Mouse (Mus musculus): ENCODE data around the gene Mgat5. TPM values are rescaled to one million over a fixed set of nuclear protein-coding genes. Genes with fewer than 3 reads are reported as not detected.

Gene Mgat5
- polyA plus RNA-seq, 1 experiment = under 0.01 TPM

- Histone ChIP-seq H3K9me3 (ENCODE audit: control insufficient read depth, low read length) (no peaks in the 10 kb centered on the region), H3K27me3 (ENCODE audit: control insufficient read depth) (no peaks in the 10 kb centered on the region), H3K4me1 (ENCODE audit: control insufficient read depth) (no peaks in the 10 kb centered on the region; the same call in 1 of the 2 replicates), H3K4me3 (replicated peaks) (no peak overlapping the region), H3K36me3 (ENCODE audit: control insufficient read depth) (no peaks in the 10 kb centered on the region)
- TF ChIP-seq TAL1 (IDR thresholded peaks at IDR 0.05; ENCODE audit: low read length) (no peak), GATA1 (IDR thresholded peaks at IDR 0.05; ENCODE audit: low read length) (no peak)
These were observed 8.6 kb downstream of the Mgat5 start for GRCm38 (mm10) chr1:127213434-127213833.

GRCm38 (mm10) chr1:127214585-127215232, 9.9 kb downstream of the Mgat5 start:
- Histone ChIP-seq H3K4me3 (replicated peaks) (no peak overlapping the region), H3K9me3 (ENCODE audit: control insufficient read depth, low read length) (no peaks in the 10 kb centered on the region), H3K36me3 (ENCODE audit: control insufficient read depth) (no peaks in the 10 kb centered on the region), H3K4me1 (ENCODE audit: control insufficient read depth) (no peaks in the 10 kb centered on the region; the same call in 1 of the 2 replicates), H3K27me3 (ENCODE audit: control insufficient read depth) (no peaks in the 10 kb centered on the region)
- TF ChIP-seq TAL1 (IDR thresholded peaks at IDR 0.05; ENCODE audit: low read length) (no peak), GATA1 (IDR thresholded peaks at IDR 0.05; ENCODE audit: low read length) (no peak)

- Histone ChIP-seq H3K4me3 (replicated peaks) (no peak overlapping the region), H3K36me3 (ENCODE audit: control insufficient read depth) (no peaks in the 10 kb centered on the region), H3K27me3 (ENCODE audit: control insufficient read depth) (no peaks in the 10 kb centered on the region), H3K4me1 (ENCODE audit: control insufficient read depth) (no peaks in the 10 kb centered on the region; the same call in 1 of the 2 replicates), H3K9me3 (ENCODE audit: control insufficient read depth, low read length) (no peaks in the 10 kb centered on the region)
- TF ChIP-seq TAL1 (IDR thresholded peaks at IDR 0.05; ENCODE audit: low read length) = no peak
- no peak for TF ChIP-seq GATA1 (IDR thresholded peaks at IDR 0.05; ENCODE audit: low read length)
These were observed 12.2 kb downstream of the Mgat5 start for GRCm38 (mm10) chr1:127216979-127217378.

DNA sequence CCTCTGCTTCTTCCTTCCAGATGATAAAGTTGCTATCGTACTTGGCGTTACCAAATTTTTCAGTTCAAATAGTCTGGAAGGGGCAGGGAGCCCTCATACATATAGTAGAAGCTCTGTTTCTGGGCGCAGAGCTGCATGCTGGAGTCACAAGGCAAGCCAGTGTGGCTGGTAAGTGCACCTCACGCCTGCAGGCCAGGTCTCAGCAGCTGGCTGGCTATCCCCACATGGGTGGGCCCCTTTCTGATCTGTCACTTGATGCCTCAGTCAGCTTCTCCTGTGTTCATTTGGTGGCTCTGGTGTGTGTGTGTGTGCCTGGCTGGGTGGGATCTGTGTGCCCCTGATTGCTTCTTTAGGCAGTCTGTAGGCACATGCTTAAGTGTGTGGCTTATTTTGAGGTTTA, 12.8 kb downstream of the Mgat5 start:
- Histone ChIP-seq H3K27me3 (ENCODE audit: control insufficient read depth) (no peaks in the 10 kb centered on the region), H3K9me3 (ENCODE audit: control insufficient read depth, low read length) (no peaks in the 10 kb centered on the region)

DNA sequence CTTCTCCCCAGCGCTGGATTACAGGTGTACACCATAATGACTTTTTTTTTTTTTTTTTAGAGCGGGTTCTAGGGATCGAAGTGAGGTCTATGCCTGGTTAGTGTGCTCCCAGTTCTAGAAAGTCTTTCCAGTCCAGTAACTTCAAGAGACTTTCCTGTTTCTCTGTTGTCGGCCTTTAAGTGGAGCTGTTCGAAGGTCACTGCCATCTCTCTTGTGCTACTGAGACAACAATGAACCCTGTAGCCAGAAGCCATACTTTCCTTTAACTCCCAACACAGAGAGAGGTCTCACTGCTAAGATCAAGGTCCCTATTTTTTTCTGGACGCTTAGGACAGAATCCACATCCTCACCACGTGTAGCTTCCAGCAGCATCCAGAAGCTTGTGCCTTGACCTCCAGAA, 13.4 kb downstream of the Mgat5 start:
- no peak overlapping the region for H3K4me3 ChIP-seq (replicated peaks)
- H3K9me3 ChIP-seq (ENCODE audit: control insufficient read depth, low read length) = no peaks in the 10 kb centered on the region
- no peaks in the 10 kb centered on the region for H3K27me3 ChIP-seq (ENCODE audit: control insufficient read depth)
- H3K4me1 ChIP-seq (ENCODE audit: control insufficient read depth) = no peaks in the 10 kb centered on the region; the same call in 1 of the 2 replicates
- no peaks in the 10 kb centered on the region for H3K36me3 ChIP-seq (ENCODE audit: control insufficient read depth)
- TF ChIP-seq TAL1 (IDR thresholded peaks at IDR 0.05; ENCODE audit: low read length) = no peak
- TF ChIP-seq GATA1 (IDR thresholded peaks at IDR 0.05; ENCODE audit: low read length) = no peak

More for the DNA sequence above, 12.8 kb downstream of the Mgat5 start:
- Histone ChIP-seq H3K4me1 (ENCODE audit: control insufficient read depth) (no peaks in the 10 kb centered on the region; the same call in 1 of the 2 replicates), H3K36me3 (ENCODE audit: control insufficient read depth) (no peaks in the 10 kb centered on the region), H3K4me3 (replicated peaks) (no peak overlapping the region)
- TF ChIP-seq TAL1 (IDR thresholded peaks at IDR 0.05; ENCODE audit: low read length) (no peak), GATA1 (IDR thresholded peaks at IDR 0.05; ENCODE audit: low read length) (no peak)

DNA sequence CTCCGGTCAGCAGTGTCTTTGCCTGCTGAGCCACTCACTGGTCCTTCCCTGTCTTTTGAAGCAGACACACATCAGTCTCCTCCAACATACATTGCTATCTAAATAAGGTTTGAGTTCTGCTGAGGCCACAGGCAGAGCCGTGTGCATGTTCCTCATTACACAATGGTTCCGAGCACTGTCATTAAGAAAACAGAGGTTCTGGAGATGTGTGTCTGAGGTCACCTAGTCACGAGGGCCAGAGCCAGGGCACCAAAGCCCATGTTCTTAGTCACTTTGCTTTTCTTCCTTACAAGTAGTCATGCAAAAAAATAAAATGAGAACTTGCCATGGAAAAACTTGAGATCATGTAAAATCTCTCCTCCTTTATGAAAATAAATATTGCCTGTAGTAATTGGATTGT, 14.3 kb downstream of the Mgat5 start:
- no peaks in the 10 kb centered on the region; the same call in 1 of the 2 replicates for H3K4me1 ChIP-seq (ENCODE audit: control insufficient read depth)
- H3K27me3 ChIP-seq (ENCODE audit: control insufficient read depth) = no peaks in the 10 kb centered on the region
- H3K4me3 ChIP-seq (replicated peaks) = no peak overlapping the region
- TF ChIP-seq TAL1 (IDR thresholded peaks at IDR 0.05; ENCODE audit: low read length) = no peak
- no peak for TF ChIP-seq GATA1 (IDR thresholded peaks at IDR 0.05; ENCODE audit: low read length)
- H3K36me3 ChIP-seq (ENCODE audit: control insufficient read depth) = no peaks in the 10 kb centered on the region
- no peaks in the 10 kb centered on the region for H3K9me3 ChIP-seq (ENCODE audit: control insufficient read depth, low read length)

GRCm38 (mm10) chr1:127219621-127220020, 14.8 kb downstream of the Mgat5 start:
- Histone ChIP-seq H3K4me3 (replicated peaks) (no peak overlapping the region), H3K9me3 (ENCODE audit: control insufficient read depth, low read length) (no peaks in the 10 kb centered on the region), H3K36me3 (ENCODE audit: control insufficient read depth) (no peaks in the 10 kb centered on the region), H3K4me1 (ENCODE audit: control insufficient read depth) (no peaks in the 10 kb centered on the region; the same call in 1 of the 2 replicates), H3K27me3 (ENCODE audit: control insufficient read depth) (no peaks in the 10 kb centered on the region)
- no peak for TF ChIP-seq TAL1 (IDR thresholded peaks at IDR 0.05; ENCODE audit: low read length)
- no peak for TF ChIP-seq GATA1 (IDR thresholded peaks at IDR 0.05; ENCODE audit: low read length)

GRCm38 (mm10) chr1:127221998-127222736, 17.4 kb downstream of the Mgat5 start:
- H3K9me3 ChIP-seq (ENCODE audit: control insufficient read depth, low read length) = no peaks in the 10 kb centered on the region
- H3K4me1 ChIP-seq (ENCODE audit: control insufficient read depth) = no peaks in the 10 kb centered on the region; the same call in 1 of the 2 replicates
- no peak overlapping the region for H3K4me3 ChIP-seq (replicated peaks)
- no peaks in the 10 kb centered on the region for H3K36me3 ChIP-seq (ENCODE audit: control insufficient read depth)
- TF ChIP-seq TAL1 (IDR thresholded peaks at IDR 0.05; ENCODE audit: low read length) = no peak
- no peak for TF ChIP-seq GATA1 (IDR thresholded peaks at IDR 0.05; ENCODE audit: low read length)
- no peaks in the 10 kb centered on the region for H3K27me3 ChIP-seq (ENCODE audit: control insufficient read depth)

DNA sequence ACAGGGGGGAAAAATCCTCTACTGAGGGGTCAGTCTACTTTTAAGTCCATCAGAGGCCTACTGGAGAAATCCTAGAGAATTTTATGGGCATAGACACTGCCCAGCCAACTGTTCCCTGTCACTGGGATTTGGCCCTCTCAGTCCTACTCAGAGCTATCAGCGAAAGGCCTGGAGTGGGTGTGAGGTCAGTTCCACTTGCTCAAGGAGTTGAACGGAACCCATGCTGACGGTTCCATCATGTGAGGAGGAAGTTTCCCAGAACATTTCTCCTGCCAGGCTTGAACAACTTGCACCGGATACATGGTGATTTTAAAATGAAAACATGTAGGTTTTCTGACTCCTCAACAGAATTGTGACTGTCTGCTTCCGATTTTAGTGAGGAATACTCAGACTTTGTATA, 20.2 kb downstream of the Mgat5 start:
- Histone ChIP-seq H3K36me3 (ENCODE audit: control insufficient read depth) (no peaks in the 10 kb centered on the region), H3K4me1 (ENCODE audit: control insufficient read depth) (no peaks in the 10 kb centered on the region), H3K4me3 (replicated peaks) (no peak overlapping the region), H3K9me3 (ENCODE audit: control insufficient read depth, low read length) (no peaks in the 10 kb centered on the region), H3K27me3 (ENCODE audit: control insufficient read depth) (no peaks in the 10 kb centered on the region)
- TF ChIP-seq TAL1 (IDR thresholded peaks at IDR 0.05; ENCODE audit: low read length) (no peak), GATA1 (IDR thresholded peaks at IDR 0.05; ENCODE audit: low read length) (no peak)

Data from erythroblast, embryonic 14.5 days (primary cell).